Mouse (Mus musculus) lung, postnatal 0 days (tissue): ENCODE measurements around the gene Tbc1d1. TPM values are rescaled to one million over a fixed set of nuclear protein-coding genes. Genes with fewer than 3 reads are reported as not detected.
A peak's percentile ranks its signal among the peaks of the same experiment; 100 is the strongest.

Experiments used
- ATAC-seq: fragments of 200-750 bp; cut with Nextera tagmentation; 2 replicates; pipeline ENCODE4 v1.8.0; 2017; ENCODE audit warnings: moderate library complexity
- DNase-seq: peaks from one replicate; pipeline ENCODE4 v3.0.0-alpha.2; 2016; ENCODE audit warnings: low spot score
- H3K27ac ChIP-seq: fragments of 300-500 bp; sonication (generic); 2 replicates; pipeline ENCODE4 v1.5.1; 2014; ENCODE audit warnings: antibody characterized with exemption, mild to moderate bottlenecking, low read length, mixed read lengths
- H3K27me3 ChIP-seq: fragments of 300-500 bp; sonication (generic); replicated peaks from 2 replicates; pipeline ENCODE4 v1.6.1; 2014; ENCODE audit warnings: low read length, mixed read lengths; ENCODE audit not compliant: insufficient read depth
- H3K36me3 ChIP-seq: fragments of 300-500 bp; sonication (generic); 2 replicates; pipeline ENCODE4 v1.6.1; 2014; ENCODE audit warnings: low read length, mixed read lengths; ENCODE audit not compliant: insufficient read depth
- H3K4me1 ChIP-seq: fragments of 300-500 bp; sonication (generic); 2 replicates; pipeline ENCODE4 v1.6.1; 2014; ENCODE audit warnings: antibody characterized with exemption, low read depth, low read length, mixed read lengths; ENCODE audit not compliant: insufficient read depth
- H3K4me2 ChIP-seq: fragments of 300-500 bp; sonication (generic); replicated peaks from 2 replicates; pipeline ENCODE4 v1.6.1; 2014; ENCODE audit warnings: low read depth, mild to moderate bottlenecking, low read length, moderate library complexity, mixed read lengths
- H3K4me3 ChIP-seq: fragments of 300-500 bp; sonication (generic); 2 replicates; pipeline ENCODE4 v1.5.1; 2014; ENCODE audit warnings: low read depth, low read length
- H3K9ac ChIP-seq: fragments of 300-500 bp; sonication (generic); replicated peaks from 2 replicates; pipeline ENCODE4 v1.6.1; 2014; ENCODE audit warnings: low read depth, mild to moderate bottlenecking
- H3K9me3 ChIP-seq: fragments of 300-500 bp; sonication (generic); 2 replicates; pipeline ENCODE4 v1.6.1; 2016; ENCODE audit warnings: low read length, mixed read lengths
- CTCF ChIP-seq: IDR thresholded peaks from 2 replicates; pipeline ENCODE4 v1.5.1; 2016; ENCODE audit warnings: antibody characterized with exemption, mild to moderate bottlenecking
- EP300 ChIP-seq: IDR thresholded peaks from 2 replicates; pipeline ENCODE4 v1.6.1; 2016; ENCODE audit warnings: antibody characterized with exemption, mild to moderate bottlenecking, control low read depth
- WGBS: fragments of 180-500 bp; shearing (Covaris S2); extraction: QIAGEN DNeasy Blood & Tissue Kit; methylation state at CpG from one replicate; pipeline ENCODE4 v1.1.7; 2014; 5-methylcytosine and 5-hydroxymethylcytosine counted together
- polyA plus RNA-seq: library from polyadenylated mRNA; unstranded; fragments of >200 nt; fragmentation: Nextera tagmentation; extraction: Ambion mirVana; gene quantifications from 2 replicates; pipeline ENCODE4 v1.2.1, GENCODE M21; 2015

The Tbc1d1 gene
- polyA plus RNA-seq, 1 experiment from 2014 or later, result 15.3 TPM

GRCm38 (mm10) chr5:64296328-64296727, 140.2 kb downstream of the Tbc1d1 start:
- H3K4me2 ChIP-seq, result no peak overlapping the region
- DNase-seq (no peak), ATAC-seq (no peak)
- no peaks in the 10 kb centered on the region for H3K36me3 ChIP-seq
- WGBS, result 79% methylated on average over 7 of the region's 7 CpGs
- TF ChIP-seq CTCF, result peak; percentile 23; the same call in 1 of the 2 replicates
- no peak for TF ChIP-seq EP300
- 0 out of 2 replicates have a peak, but pooled peaks cover 2% of the 10 kb centered on the region for H3K4me1 ChIP-seq
- no peaks in the 10 kb centered on the region for H3K9me3 ChIP-seq
- H3K4me3 ChIP-seq, result no peak overlapping the region
- no peak overlapping the region for H3K9ac ChIP-seq
- no peaks in the 10 kb centered on the region for H3K27me3 ChIP-seq
- H3K27ac ChIP-seq, result no peak overlapping the region

- DNase-seq, result peak; percentile 36
- Histone ChIP-seq H3K9me3 (no peaks in the 10 kb centered on the region), H3K4me1 (0 out of 2 replicates have a peak, but pooled peaks cover 2% of the 10 kb centered on the region), H3K4me3 (no peak overlapping the region), H3K9ac (no peak overlapping the region), H3K27ac (no peak overlapping the region), H3K36me3 (no peaks in the 10 kb centered on the region), H3K4me2 (no peak overlapping the region), H3K27me3 (no peaks in the 10 kb centered on the region)
- 47% methylated on average over 4 of the region's 4 CpGs for WGBS
- TF ChIP-seq CTCF (no peak), EP300 (no peak)
- ATAC-seq, result no peak
These were observed 141.0 kb downstream of the Tbc1d1 start for GRCm38 (mm10) chr5:64297100-64297499.

- DNase-seq (peak; percentile 90), ATAC-seq (peak; percentile 91)
- no peaks in the 10 kb centered on the region for H3K36me3 ChIP-seq
- no peaks in the 10 kb centered on the region for H3K27me3 ChIP-seq
- H3K9me3 ChIP-seq, result no peaks in the 10 kb centered on the region
- no peak overlapping the region for H3K9ac ChIP-seq
- peak overlapping the region; percentile 60; the same call in 1 of the 2 replicates for H3K27ac ChIP-seq
- TF ChIP-seq EP300 (no peak), CTCF (no peak)
- H3K4me1 ChIP-seq, result 0 out of 2 replicates have a peak, but pooled peaks cover 2% of the 10 kb centered on the region
- H3K4me2 ChIP-seq, result peak overlapping the region; percentile 32; the same call in 1 of the 2 replicates
- WGBS, result 37% methylated on average over 20 of the region's 20 CpGs
- no peak overlapping the region for H3K4me3 ChIP-seq
These were observed 142.4 kb downstream of the Tbc1d1 start for GRCm38 (mm10) chr5:64298331-64299036.

- H3K4me1 ChIP-seq, result 0 out of 2 replicates have a peak, but pooled peaks cover 2% of the 10 kb centered on the region
- H3K4me3 ChIP-seq, result no peak overlapping the region
- no peak overlapping the region for H3K4me2 ChIP-seq
- DNase-seq (peak; percentile 54), ATAC-seq (peak; percentile 42)
- TF ChIP-seq CTCF, result no peak
- TF ChIP-seq EP300, result no peak
- no peaks in the 10 kb centered on the region for H3K9me3 ChIP-seq
- peak overlapping the region; percentile 22; the same call in 1 of the 2 replicates for H3K27ac ChIP-seq
- H3K36me3 ChIP-seq, result no peaks in the 10 kb centered on the region
- H3K27me3 ChIP-seq, result no peaks in the 10 kb centered on the region
- no peak overlapping the region for H3K9ac ChIP-seq
- WGBS, result 49% methylated on average over 7 of the region's 7 CpGs
These were observed 143.6 kb downstream of the Tbc1d1 start for GRCm38 (mm10) chr5:64299508-64300324.

DNA sequence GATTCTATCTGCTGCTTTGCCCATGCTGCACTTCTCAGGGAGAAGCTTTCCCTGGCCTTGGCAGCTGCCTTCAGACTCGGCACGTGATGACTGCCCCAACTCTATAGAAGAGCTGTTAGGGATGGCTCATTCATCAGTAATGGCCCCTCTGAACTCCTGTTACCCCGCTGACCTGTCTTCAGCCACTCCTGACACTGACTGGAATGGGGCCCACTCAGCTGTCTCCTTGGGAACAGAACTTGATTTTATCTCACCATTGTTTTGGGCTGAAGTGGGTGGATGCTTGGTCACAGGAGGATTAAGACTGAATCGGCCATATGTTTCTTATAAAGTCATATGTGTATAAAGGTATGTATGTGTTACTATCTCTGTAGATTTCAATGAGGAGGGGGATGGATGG, 145.1 kb downstream of the Tbc1d1 start:
- no peaks in the 10 kb centered on the region for H3K36me3 ChIP-seq
- H3K27ac ChIP-seq, result no peak overlapping the region
- H3K9ac ChIP-seq, result no peak overlapping the region
- WGBS, result 60% methylated on average over 4 of the region's 4 CpGs
- ATAC-seq (no peak), DNase-seq (no peak)
- no peak overlapping the region for H3K4me3 ChIP-seq
- 0 out of 2 replicates have a peak, but pooled peaks cover 2% of the 10 kb centered on the region for H3K4me1 ChIP-seq
- no peaks in the 10 kb centered on the region for H3K9me3 ChIP-seq
- no peak for TF ChIP-seq CTCF
- H3K4me2 ChIP-seq, result no peak overlapping the region
- H3K27me3 ChIP-seq, result no peaks in the 10 kb centered on the region

GRCm38 (mm10) chr5:64307289-64307688, 151.2 kb downstream of the Tbc1d1 start:
- no peak overlapping the region for H3K4me2 ChIP-seq
- 91% methylated on average over 2 of the region's 2 CpGs for WGBS
- DNase-seq (no peak), ATAC-seq (no peak)
- H3K36me3 ChIP-seq, result no peaks in the 10 kb centered on the region
- TF ChIP-seq EP300, result no peak
- no peaks in the 10 kb centered on the region for H3K27me3 ChIP-seq
- no peak overlapping the region for H3K4me3 ChIP-seq
- H3K4me1 ChIP-seq, result no peaks in the 10 kb centered on the region
- H3K27ac ChIP-seq, result no peak overlapping the region
- H3K9me3 ChIP-seq, result no peaks in the 10 kb centered on the region
- no peak overlapping the region for H3K9ac ChIP-seq
